Mouse (Mus musculus): ENCODE results near the gene Slc47a1. TPM values are rescaled to one million over a fixed set of nuclear protein-coding genes. Genes with fewer than 3 reads are reported as not detected.
A peak's percentile ranks its signal among the peaks of the same experiment; 100 is the strongest.
"Not testable (repeated sequence)": the region's sequence is repeated elsewhere in the genome, so short reads cannot be mapped to it uniquely, and the experiment has no call there.

Slc47a1 gene
- polyA plus RNA-seq, 1 experiment from 2014 or later: 0.72 TPM

DNA sequence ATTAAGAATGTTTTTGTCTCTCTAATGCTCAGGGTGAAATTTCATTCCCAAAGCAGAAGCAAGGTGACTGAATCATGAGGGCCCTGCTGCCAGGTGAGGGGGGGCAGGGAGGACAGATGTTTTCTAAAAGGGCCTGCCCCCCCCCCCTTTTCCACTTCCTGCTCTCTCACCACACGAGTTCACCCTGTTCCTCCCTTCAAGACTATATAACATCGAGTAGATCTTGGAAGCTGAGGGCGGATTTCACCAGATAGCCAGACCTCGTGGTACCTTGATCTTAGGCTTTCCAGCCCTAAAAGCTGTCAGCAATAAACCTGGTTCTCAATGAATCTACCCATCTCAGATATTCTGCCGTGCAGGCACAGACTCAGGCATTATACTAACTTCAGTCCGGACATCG is 67.8 kb downstream of the Slc47a1 start:
- 65% methylated on average over 7 of the region's 7 CpGs for WGBS

DNA sequence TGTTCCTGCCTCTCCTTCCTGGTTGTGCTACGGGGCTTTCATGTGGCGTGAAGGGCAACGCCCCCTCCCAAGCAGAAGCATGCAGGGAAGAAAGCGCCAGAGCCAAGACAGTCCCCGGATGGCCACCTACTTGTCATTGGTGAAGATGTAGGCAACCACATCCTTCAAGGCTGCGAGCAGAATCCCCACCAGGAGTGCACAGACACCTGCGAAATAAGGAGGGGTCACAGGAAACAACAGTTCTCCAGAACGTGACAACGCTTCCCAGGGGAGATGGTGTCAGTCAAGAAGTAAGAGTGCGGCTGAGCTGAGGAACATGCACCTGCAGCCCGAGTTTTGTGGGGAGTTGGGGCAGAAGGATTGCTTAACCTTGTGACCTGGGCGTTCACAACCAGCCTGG is 68.3 kb downstream of the Slc47a1 start:
- H3K4me1 ChIP-seq: no peaks in the 10 kb centered on the region; the same call in 1 of the 2 replicates
- H3K4me2 ChIP-seq: no peak overlapping the region
- no peaks in the 10 kb centered on the region; the same call in 1 of the 2 replicates for H3K27me3 ChIP-seq
- H3K36me3 ChIP-seq: no peaks in the 10 kb centered on the region
- H3K9me3 ChIP-seq: peaks cover 5% of the 10 kb centered on the region; the same call in 1 of the 2 replicates
- no peak overlapping the region for H3K9ac ChIP-seq
- no peak overlapping the region for H3K27ac ChIP-seq
- 62% methylated on average over 12 of the region's 12 CpGs for WGBS
- no peak for ATAC-seq (ENCODE audit: insufficient number of reproducible peaks, insufficient read depth, low FRiP score, low TSS enrichment, low read depth)
- no peak overlapping the region for H3K4me3 ChIP-seq

More for the DNA sequence above, 67.8 kb downstream of the Slc47a1 start:
- Histone ChIP-seq H3K9me3 (peaks cover 5% of the 10 kb centered on the region; the same call in 1 of the 2 replicates), H3K9ac (no peak overlapping the region), H3K4me1 (no peaks in the 10 kb centered on the region; the same call in 1 of the 2 replicates), H3K4me3 (no peak overlapping the region), H3K27me3 (no peaks in the 10 kb centered on the region; the same call in 1 of the 2 replicates), H3K27ac (no peak overlapping the region), H3K4me2 (no peak overlapping the region), H3K36me3 (no peaks in the 10 kb centered on the region)
- no peak for ATAC-seq (ENCODE audit: insufficient number of reproducible peaks, insufficient read depth, low FRiP score, low TSS enrichment, low read depth)

- Histone ChIP-seq H3K9ac (no peak overlapping the region), H3K27me3 (no peaks in the 10 kb centered on the region; the same call in 1 of the 2 replicates), H3K36me3 (no peaks in the 10 kb centered on the region), H3K4me2 (no peak overlapping the region), H3K9me3 (peaks cover 5% of the 10 kb centered on the region; the same call in 1 of the 2 replicates), H3K4me1 (no peaks in the 10 kb centered on the region; the same call in 1 of the 2 replicates), H3K4me3 (no peak overlapping the region), H3K27ac (no peak overlapping the region)
- no peak for ATAC-seq (ENCODE audit: insufficient number of reproducible peaks, insufficient read depth, low FRiP score, low TSS enrichment, low read depth)
- WGBS: 38% methylated on average over 7 of the region's 7 CpGs
Observed at GRCm38 (mm10) chr11:61307795-61308194, 70.3 kb downstream of the Slc47a1 start.

DNA sequence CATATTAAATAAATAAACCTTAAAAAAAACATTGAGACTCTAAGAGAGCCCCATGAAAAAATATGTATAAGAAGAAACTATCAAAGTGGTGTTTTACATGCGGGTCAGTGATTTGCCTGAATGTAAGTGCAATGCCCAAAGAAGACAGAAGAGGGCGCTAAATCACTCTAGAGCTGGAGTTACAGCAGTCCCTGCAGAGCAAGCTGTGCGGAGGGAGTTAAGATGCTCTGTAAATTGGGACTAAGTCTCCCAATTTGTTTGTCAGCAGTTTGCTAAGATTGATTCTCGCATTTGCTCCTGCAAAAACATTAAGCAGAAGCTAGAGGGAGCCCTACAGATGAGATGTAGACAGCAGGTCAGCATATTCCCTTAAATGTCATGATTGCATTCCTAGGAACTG is 72.8 kb downstream of the Slc47a1 start:
- Histone ChIP-seq H3K4me1 (peaks cover 6% of the 10 kb centered on the region), H3K4me3 (no peak overlapping the region), H3K4me2 (no peak overlapping the region), H3K27me3 (no peaks in the 10 kb centered on the region; the same call in 1 of the 2 replicates), H3K36me3 (no peaks in the 10 kb centered on the region), H3K9me3 (peaks cover 5% of the 10 kb centered on the region; the same call in 1 of the 2 replicates), H3K9ac (no peak overlapping the region), H3K27ac (no peak overlapping the region)
- 75% methylated on average over 4 of the region's 4 CpGs for WGBS
- ATAC-seq (ENCODE audit: insufficient number of reproducible peaks, insufficient read depth, low FRiP score, low TSS enrichment, low read depth): no peak

DNA sequence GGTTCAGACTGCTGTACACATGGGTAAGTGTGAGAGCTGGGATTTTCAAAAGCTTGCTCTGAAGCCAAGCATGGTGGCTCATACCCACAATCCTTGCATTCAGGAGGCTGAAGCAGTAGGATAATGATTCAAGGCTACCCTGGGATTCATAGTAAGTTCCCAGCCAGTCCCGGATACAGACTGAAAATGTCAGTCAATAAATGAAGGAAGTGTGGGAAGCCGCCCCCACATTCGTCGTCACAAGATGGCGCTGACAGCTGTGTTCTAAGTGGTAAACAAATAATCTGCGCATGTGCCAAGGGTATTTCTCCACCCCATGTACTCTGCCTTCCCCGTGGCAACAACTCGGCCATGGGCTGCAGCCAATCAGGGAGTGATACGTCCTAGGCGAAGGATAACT is 73.6 kb downstream of the Slc47a1 start:
- H3K4me3 ChIP-seq; H3K27me3 ChIP-seq; H3K9ac ChIP-seq; H3K27ac ChIP-seq; H3K4me2 ChIP-seq; H3K9me3 ChIP-seq; H3K4me1 ChIP-seq; H3K36me3 ChIP-seq; ATAC-seq (ENCODE audit: insufficient number of reproducible peaks, insufficient read depth, low FRiP score, low TSS enrichment, low read depth): not testable (repeated sequence)
- 93% methylated on average over 6 of the region's 10 CpGs for WGBS

DNA sequence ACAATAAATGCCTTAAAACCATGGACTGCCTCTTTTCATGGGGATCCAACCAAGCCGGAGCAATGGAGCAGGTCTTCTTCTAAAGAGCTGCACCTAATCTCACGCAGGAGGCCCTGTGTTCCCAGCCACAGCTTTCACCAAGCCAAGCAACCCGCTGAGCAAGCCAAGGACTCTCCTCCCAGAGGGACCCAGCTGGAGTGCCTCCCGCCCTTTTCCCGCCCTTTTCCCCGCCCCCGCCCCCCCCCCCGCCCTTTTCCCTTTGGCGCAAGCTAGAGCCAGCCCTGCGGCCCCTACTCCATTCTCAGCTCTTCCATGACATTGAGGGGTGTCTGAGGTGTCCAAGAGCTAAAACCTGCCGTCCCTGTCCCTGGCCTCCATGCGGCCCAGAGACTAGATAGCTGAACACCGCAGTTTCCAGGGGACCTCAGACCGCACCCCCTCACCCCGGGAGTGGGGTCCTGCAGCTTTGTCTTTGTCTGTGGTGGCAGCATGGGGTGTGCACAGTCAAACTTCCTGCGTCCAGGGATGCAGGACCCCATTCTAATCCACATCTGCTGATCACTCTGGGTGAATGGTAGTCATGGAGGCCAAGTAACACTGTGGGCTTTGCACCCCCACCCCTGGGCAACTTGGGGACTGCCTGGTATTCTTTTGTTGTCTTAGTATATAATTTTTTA is 77.3 kb downstream of the Slc47a1 start:
- WGBS: 22% methylated on average over 16 of the region's 16 CpGs
- H3K4me1 ChIP-seq: peaks cover 10% of the 10 kb centered on the region
- peaks cover 5% of the 10 kb centered on the region; the same call in 1 of the 2 replicates for H3K9me3 ChIP-seq
- peak overlapping the region; percentile 45 for H3K4me2 ChIP-seq
- no peak overlapping the region for H3K27ac ChIP-seq
- H3K36me3 ChIP-seq: no peaks in the 10 kb centered on the region
- 0 out of 2 replicates have a peak overlapping the region, but pooled peaks have one; percentile 5 for H3K4me3 ChIP-seq
- H3K27me3 ChIP-seq: no peaks in the 10 kb centered on the region
- H3K9ac ChIP-seq: peak overlapping the region; percentile 21; the same call in 1 of the 2 replicates
- no peak for ATAC-seq (ENCODE audit: insufficient number of reproducible peaks, insufficient read depth, low FRiP score, low TSS enrichment, low read depth)

- Histone ChIP-seq H3K4me1 (peaks cover 10% of the 10 kb centered on the region), H3K9ac (no peak overlapping the region), H3K9me3 (no peaks in the 10 kb centered on the region), H3K36me3 (no peaks in the 10 kb centered on the region), H3K27ac (no peak overlapping the region), H3K4me3 (no peak overlapping the region), H3K4me2 (peak overlapping the region; percentile 45; the same call in 1 of the 2 replicates), H3K27me3 (no peaks in the 10 kb centered on the region)
- 59% methylated on average over 3 of the region's 3 CpGs for WGBS
- no peak for ATAC-seq (ENCODE audit: insufficient number of reproducible peaks, insufficient read depth, low FRiP score, low TSS enrichment, low read depth)
Observed at GRCm38 (mm10) chr11:61300205-61300604, 77.9 kb downstream of the Slc47a1 start.

DNA sequence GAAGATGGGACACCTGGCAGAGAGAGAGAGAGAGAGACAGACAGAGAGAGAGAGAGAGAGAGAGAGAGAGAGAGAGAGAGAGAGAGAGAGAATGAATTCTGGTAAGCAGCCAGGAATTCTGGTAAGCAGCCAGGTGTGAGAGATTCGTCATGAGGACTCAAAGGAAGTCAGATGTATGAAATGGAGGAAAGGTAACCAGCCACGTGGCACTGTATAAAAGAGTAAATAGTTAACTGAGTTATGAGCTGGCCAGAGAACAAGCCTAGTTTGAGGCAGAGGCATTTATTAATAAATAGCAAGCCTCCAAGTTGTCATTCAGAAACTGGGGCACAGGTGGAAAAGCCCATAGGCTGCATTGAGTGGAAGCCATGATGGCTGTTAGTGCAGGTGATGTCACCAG is 80.2 kb downstream of the Slc47a1 start:
- H3K4me2 ChIP-seq: no peak overlapping the region
- no peak overlapping the region for H3K27ac ChIP-seq
- no peak overlapping the region for H3K9ac ChIP-seq
- H3K4me1 ChIP-seq: peaks cover 10% of the 10 kb centered on the region
- H3K36me3 ChIP-seq: no peaks in the 10 kb centered on the region
- H3K27me3 ChIP-seq: no peaks in the 10 kb centered on the region
- H3K9me3 ChIP-seq: no peaks in the 10 kb centered on the region
- no peak for ATAC-seq (ENCODE audit: insufficient number of reproducible peaks, insufficient read depth, low FRiP score, low TSS enrichment, low read depth)
- no peak overlapping the region for H3K4me3 ChIP-seq
- 59% methylated on average over 2 of the region's 2 CpGs for WGBS

DNA sequence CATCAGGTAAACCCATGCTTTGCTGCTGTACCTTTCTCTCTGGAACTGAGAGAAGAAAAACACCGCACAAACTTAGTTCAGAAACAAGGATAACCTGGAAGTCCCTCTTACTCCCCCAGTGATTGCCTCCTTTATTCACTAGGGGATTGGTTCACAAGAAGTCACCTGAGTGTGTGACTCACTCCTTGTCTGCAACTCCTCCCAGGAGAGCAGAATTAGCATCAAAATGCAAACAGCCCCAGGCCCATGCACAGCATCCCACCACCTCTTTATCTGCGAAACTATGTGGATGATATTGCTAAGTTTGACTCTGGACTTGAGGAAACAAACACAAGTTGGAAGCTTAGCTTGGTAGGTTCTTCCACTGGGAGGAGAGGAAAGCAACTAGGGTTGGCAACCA is 80.8 kb downstream of the Slc47a1 start:
- 78% methylated on average over 2 of the region's 2 CpGs for WGBS

DNA sequence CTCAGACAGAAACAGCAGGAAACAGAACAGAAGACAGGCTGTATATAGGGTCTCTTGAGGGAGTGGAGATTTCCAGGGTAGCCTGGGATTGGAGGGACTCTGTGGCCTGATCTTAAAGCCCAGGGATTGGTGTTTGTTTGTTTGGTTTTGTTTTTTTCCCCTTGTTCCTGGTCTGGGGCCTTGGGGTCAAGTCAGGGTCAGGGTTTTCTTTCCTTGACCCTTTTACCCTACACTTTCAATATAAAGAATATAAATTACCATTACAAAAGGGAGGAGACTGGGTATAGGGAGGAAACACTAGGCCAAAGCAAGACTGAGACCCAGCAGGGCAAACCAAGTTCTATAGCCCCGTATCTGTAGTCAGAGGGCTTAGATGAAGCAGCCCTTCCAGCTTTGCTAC is 81.6 kb downstream of the Slc47a1 start:
- Histone ChIP-seq H3K4me3 (no peak overlapping the region), H3K9ac (no peak overlapping the region)
- 82% methylated on average over 1 of the region's 1 CpGs for WGBS

More for the DNA sequence above, 80.8 kb downstream of the Slc47a1 start:
- Histone ChIP-seq H3K4me1 (peaks cover 10% of the 10 kb centered on the region), H3K27me3 (no peaks in the 10 kb centered on the region), H3K9ac (no peak overlapping the region), H3K4me2 (no peak overlapping the region), H3K36me3 (no peaks in the 10 kb centered on the region), H3K27ac (no peak overlapping the region), H3K9me3 (no peaks in the 10 kb centered on the region), H3K4me3 (no peak overlapping the region)
- ATAC-seq (ENCODE audit: insufficient number of reproducible peaks, insufficient read depth, low FRiP score, low TSS enrichment, low read depth): no peak

DNA sequence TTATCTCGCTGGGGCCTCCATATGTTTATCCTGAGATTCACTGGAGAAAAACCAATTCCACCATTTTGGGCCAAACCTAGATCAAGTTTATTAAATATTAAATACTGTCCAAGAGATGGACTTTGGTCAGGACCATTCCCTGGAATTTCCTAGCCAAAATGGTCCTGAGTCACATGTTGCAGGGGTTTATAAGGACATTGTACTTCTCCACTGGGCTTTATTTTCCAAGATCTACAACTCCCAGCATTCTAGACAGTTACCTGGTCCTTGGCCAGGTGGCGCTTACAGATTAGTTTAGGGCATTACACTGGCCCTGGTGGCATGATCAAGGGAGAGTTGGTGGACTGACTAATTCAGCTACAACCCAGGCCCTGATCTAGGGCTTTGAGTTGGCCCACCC is 82.6 kb downstream of the Slc47a1 start:
- Histone ChIP-seq H3K27ac (no peak overlapping the region), H3K4me2 (no peak overlapping the region), H3K27me3 (no peaks in the 10 kb centered on the region), H3K9me3 (no peaks in the 10 kb centered on the region), H3K9ac (no peak overlapping the region), H3K36me3 (no peaks in the 10 kb centered on the region), H3K4me1 (peaks cover 5% of the 10 kb centered on the region), H3K4me3 (no peak overlapping the region)
- 86% methylated on average over 2 of the region's 2 CpGs for WGBS
- ATAC-seq (ENCODE audit: insufficient number of reproducible peaks, insufficient read depth, low FRiP score, low TSS enrichment, low read depth): no peak

More for the DNA sequence above, 81.6 kb downstream of the Slc47a1 start:
- no peak overlapping the region for H3K27ac ChIP-seq
- H3K4me2 ChIP-seq: no peak overlapping the region
- H3K36me3 ChIP-seq: no peaks in the 10 kb centered on the region
- H3K27me3 ChIP-seq: no peaks in the 10 kb centered on the region
- H3K4me1 ChIP-seq: peaks cover 10% of the 10 kb centered on the region
- no peak for ATAC-seq (ENCODE audit: insufficient number of reproducible peaks, insufficient read depth, low FRiP score, low TSS enrichment, low read depth)
- H3K9me3 ChIP-seq: no peaks in the 10 kb centered on the region

DNA sequence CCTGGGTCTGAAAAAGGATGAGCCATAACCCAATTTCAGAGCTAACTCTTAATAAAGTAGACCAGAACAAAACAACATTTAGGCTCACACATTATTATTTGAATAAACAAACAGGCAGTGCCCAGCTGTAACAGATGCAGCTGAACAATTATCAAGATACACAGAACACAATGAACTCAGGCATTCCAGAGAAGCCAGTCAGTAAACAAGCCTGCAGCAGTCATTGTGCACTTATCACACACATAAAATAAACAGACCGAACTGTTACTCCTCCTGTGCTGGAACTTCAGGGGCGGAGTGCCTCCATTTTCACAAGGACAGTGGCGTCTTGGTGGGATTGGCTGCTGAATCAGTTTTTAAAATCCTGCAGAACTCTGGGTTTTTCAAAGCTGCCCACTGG is 83.7 kb downstream of the Slc47a1 start:
- Histone ChIP-seq H3K27me3 (no peaks in the 10 kb centered on the region), H3K4me1 (no peaks in the 10 kb centered on the region), H3K4me2 (no peak overlapping the region), H3K9ac (no peak overlapping the region), H3K4me3 (no peak overlapping the region), H3K36me3 (no peaks in the 10 kb centered on the region), H3K27ac (no peak overlapping the region), H3K9me3 (no peaks in the 10 kb centered on the region)
- no peak for ATAC-seq (ENCODE audit: insufficient number of reproducible peaks, insufficient read depth, low FRiP score, low TSS enrichment, low read depth)
- WGBS: 80% methylated on average over 3 of the region's 3 CpGs
